Mouse (Mus musculus) thymus, postnatal 25 days (tissue): ENCODE results near the gene Rnf43.

ENCODE experiments used
- DNase-seq: peaks from one replicate; pipeline ENCODE4 v3.0.0; 2022

Rnf43 gene

GRCm38 (mm10) chr11:87678545-87678944 is 16.0 kb downstream of the Rnf43 start:
- no peak for DNase-seq

GRCm38 (mm10) chr11:87678976-87679375 is 16.5 kb downstream of the Rnf43 start:
- peak; percentile 15 for DNase-seq

- no peak for DNase-seq
These were observed 18.3 kb downstream of the Rnf43 start for GRCm38 (mm10) chr11:87680786-87681185.

GRCm38 (mm10) chr11:87682096-87682495 is 19.6 kb downstream of the Rnf43 start:
- no peak for DNase-seq

GRCm38 (mm10) chr11:87682838-87683571 is 20.5 kb downstream of the Rnf43 start:
- no peak for DNase-seq

GRCm38 (mm10) chr11:87686407-87686806 is 23.9 kb downstream of the Rnf43 start:
- DNase-seq = no peak

GRCm38 (mm10) chr11:87687246-87688225 is 25.0 kb downstream of the Rnf43 start:
- no peak for DNase-seq

- no peak for DNase-seq
These were observed 26.1 kb downstream of the Rnf43 start for GRCm38 (mm10) chr11:87688478-87689203.

- no peak for DNase-seq
These were observed 26.9 kb downstream of the Rnf43 start for GRCm38 (mm10) chr11:87689402-87689808.

GRCm38 (mm10) chr11:87690054-87690740 is 27.7 kb downstream of the Rnf43 start:
- no peak for DNase-seq

- DNase-seq = no peak
These were observed 34.7 kb downstream of the Rnf43 start for GRCm38 (mm10) chr11:87697131-87697682.

GRCm38 (mm10) chr11:87698126-87698525 is 35.6 kb downstream of the Rnf43 start:
- no peak for DNase-seq

GRCm38 (mm10) chr11:87701108-87701507 is 38.6 kb downstream of the Rnf43 start:
- DNase-seq = no peak

- no peak for DNase-seq
These were observed 39.5 kb downstream of the Rnf43 start for GRCm38 (mm10) chr11:87701877-87702620.

GRCm38 (mm10) chr11:87703654-87704053 is 41.1 kb downstream of the Rnf43 start:
- DNase-seq = no peak

GRCm38 (mm10) chr11:87704289-87704688 is 41.8 kb downstream of the Rnf43 start:
- DNase-seq = no peak

GRCm38 (mm10) chr11:87707570-87707969 is 45.0 kb downstream of the Rnf43 start:
- DNase-seq = no peak

- no peak for DNase-seq
These were observed 46.5 kb downstream of the Rnf43 start for GRCm38 (mm10) chr11:87708979-87709378.

GRCm38 (mm10) chr11:87709513-87710261 is 47.2 kb downstream of the Rnf43 start:
- no peak for DNase-seq

GRCm38 (mm10) chr11:87710262-87710615 is 47.7 kb downstream of the Rnf43 start:
- no peak for DNase-seq

- DNase-seq = no peak
These were observed 49.7 kb downstream of the Rnf43 start for GRCm38 (mm10) chr11:87712188-87712587.
